Mouse (Mus musculus) olfactory bulb, adult 2 months (tissue): ENCODE measurements around the gene Trak1.

Experiments used
- CTCF ChIP-seq: fragments of 200-500 bp; IDR thresholded peaks from 2 replicates; pipeline ENCODE4 v1.5.1; 2012; ENCODE audit warnings: low read depth, mild to moderate bottlenecking, low read length, moderate library complexity; ENCODE audit not compliant: insufficient read depth
- POLR2A ChIP-seq: fragments of 200-500 bp; IDR thresholded peaks from 2 replicates; pipeline ENCODE4 v1.6.1; 2012; ENCODE audit warnings: mild to moderate bottlenecking, low read depth, low read length, moderate library complexity; ENCODE audit not compliant: insufficient read depth

- TF ChIP-seq POLR2A (no peak), CTCF (no peak)
Observed at GRCm38 (mm10) chr9:121424281-121425164, 127.2 kb downstream of the Trak1 start.
